Mouse (Mus musculus) erythroblast, embryonic 14.5 days (primary cell): ENCODE results near the gene Sema4f.

Experiments used
- GATA1 ChIP-seq: IDR thresholded peaks from 2 replicates; pipeline ENCODE4 v1.6.1; 2012; ENCODE audit warnings: low read length, inconsistent platforms, mixed read lengths
- TAL1 ChIP-seq: IDR thresholded peaks from 3 replicates; pipeline ENCODE4 v1.6.1; 2012; ENCODE audit warnings: low read length, inconsistent platforms, mixed read lengths

DNA sequence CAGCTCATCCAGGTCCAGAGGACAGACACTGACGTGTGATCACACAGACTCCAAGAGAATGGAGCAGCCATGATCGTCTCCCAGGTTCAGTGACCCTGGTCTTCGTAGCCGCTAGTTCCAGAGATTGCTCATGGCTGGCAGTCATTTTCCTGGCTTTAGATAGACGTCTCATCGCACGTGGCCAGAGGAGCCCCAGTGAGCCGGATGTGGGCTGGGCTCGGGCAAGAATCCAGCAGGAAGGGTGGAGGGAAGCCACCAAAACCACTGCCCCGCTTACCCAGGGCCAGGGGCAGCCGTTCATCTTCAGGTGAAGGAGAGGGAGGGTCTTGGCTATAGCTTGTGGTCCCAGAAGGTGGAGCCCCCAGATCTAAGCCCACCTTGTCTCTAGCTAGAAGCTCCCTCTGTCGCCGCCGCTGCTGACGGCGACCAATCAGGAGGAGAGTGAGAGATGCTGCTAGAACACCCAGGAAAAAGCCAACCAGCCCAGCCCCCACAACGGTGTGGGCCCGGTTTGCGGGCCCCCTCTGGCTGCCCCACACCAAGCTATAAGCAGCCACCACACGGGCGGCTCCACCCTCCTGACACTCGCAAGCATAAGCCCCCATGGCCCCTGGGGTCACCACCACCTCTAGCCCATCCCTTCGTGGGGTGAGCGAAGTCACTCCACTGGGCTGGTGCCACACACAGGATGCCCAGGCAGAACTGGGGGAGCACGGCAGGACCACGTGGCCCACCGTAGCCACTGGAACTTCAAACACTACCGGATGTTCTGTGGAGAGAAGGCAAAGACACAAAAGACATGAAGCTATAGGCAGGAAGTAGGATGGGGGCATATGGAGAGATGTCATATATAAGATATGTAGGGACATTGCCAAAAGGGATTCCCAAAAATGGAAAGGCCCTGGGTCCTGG lies 26.0 kb downstream of the Sema4f start:
- TF ChIP-seq TAL1 (no peak), GATA1 (no peak)
